Mouse (Mus musculus) Patski (cell line): ENCODE data around the gene Prim1. TPM values are rescaled to one million over a fixed set of nuclear protein-coding genes. Genes with fewer than 3 reads are reported as not detected.
A peak's percentile ranks its signal among the peaks of the same experiment; 100 is the strongest.
"Not testable (repeated sequence)": the region's sequence is repeated elsewhere in the genome, so short reads cannot be mapped to it uniquely, and the experiment has no call there.

Experiments used
- ATAC-seq: fragments of 100-300 bp; one replicate; pipeline ENCODE4 v1.8.0; 2021
- CTCF ChIA-PET: fragments of 350-600 bp; sonication (Branson Sonifier 250); formaldehyde crosslinking; loops from one replicate; lab custom pipeline; 2022; ENCODE audit warnings: inconsistent platforms; lab: Charles Lee
- POLR2A ChIA-PET: fragments of 350-600 bp; sonication (Branson Sonifier 250); formaldehyde crosslinking; loops from one replicate; lab custom pipeline; 2022; ENCODE audit warnings: antibody characterized with exemption, inconsistent platforms; lab: Charles Lee
- DNase-seq: peaks from one replicate; pipeline ENCODE4 v3.0.0-alpha.2; 2011; ENCODE audit warnings: low read depth, low spot score
- H3K27me3 ChIP-seq: fragments of 371-371 bp; one replicate; pipeline ENCODE4 v1.5.1; 2021
- CTCF ChIP-seq: fragments of 100-300 bp; IDR thresholded peaks from one replicate; pipeline ENCODE4 v1.5.1; 2021
- in situ Hi-C: fragments of 300-500 bp; cut with MboI; formaldehyde crosslinking; loops from 3 replicates; pipeline ENCODE4 v1.11.1; 2018; ENCODE audit warnings: low pct_unique_long_range_greater_than_20kb, mixed read lengths
- polyA plus RNA-seq: library from polyadenylated mRNA; unstranded; gene quantifications from one replicate; pipeline ENCODE4 v1.2.3, GENCODE M21; 2021

The Prim1 gene
- polyA plus RNA-seq, 1 experiment from 2014 or later: 28.4 TPM

DNA sequence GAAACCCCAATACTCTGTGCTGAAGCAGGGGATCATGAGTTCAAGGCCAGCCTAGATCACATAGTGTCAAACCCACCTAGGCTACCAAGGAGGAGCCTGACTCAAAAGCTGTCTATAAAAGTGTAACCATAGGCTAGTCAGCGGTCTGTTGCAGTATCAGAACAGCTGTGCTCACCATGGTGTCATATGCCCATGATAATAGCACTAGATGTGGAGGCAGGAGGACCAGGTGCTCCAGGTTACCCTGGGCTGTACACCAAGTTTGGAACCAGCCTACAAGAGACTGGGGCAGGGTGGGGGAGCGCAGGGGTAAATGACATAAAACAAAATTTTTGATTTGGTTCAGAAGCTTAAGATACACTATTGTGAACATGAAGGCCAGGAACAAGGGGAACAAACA is 34.8 kb downstream of the Prim1 start:
- DNase-seq (no peak), ATAC-seq (no peak)
- TF ChIP-seq CTCF: no peak
- no peaks in the 10 kb centered on the region for H3K27me3 ChIP-seq
- in situ Hi-C loops: loop anchor here (25.0 kb wide), 1 partner anchor 762 kb away; the partner anchor contains the start of gene Mbd6
- CTCF ChIA-PET: no interaction called here
- POLR2A ChIA-PET: interaction anchor here (1.2 to 1.4 kb wide), 3 partner anchors 11 to 15 kb away, joined by 3 to 4 read pairs (median 3); partner anchors contain the start of gene Naca

- H3K27me3 ChIP-seq: no peaks in the 10 kb centered on the region
- POLR2A ChIA-PET: interaction anchor here (0.6 to 1.4 kb wide), 3 partner anchors 11 to 289 kb away, joined by 3 to 4 read pairs (median 4); no protein-coding TSS in a partner anchor
- TF ChIP-seq CTCF: no peak
- in situ Hi-C loops: no loop called here
- no peak for ATAC-seq
- DNase-seq: no peak
- CTCF ChIA-PET: no interaction called here
These were observed 35.4 kb downstream of the Prim1 start for GRCm38 (mm10) chr10:128050355-128050754.

DNA sequence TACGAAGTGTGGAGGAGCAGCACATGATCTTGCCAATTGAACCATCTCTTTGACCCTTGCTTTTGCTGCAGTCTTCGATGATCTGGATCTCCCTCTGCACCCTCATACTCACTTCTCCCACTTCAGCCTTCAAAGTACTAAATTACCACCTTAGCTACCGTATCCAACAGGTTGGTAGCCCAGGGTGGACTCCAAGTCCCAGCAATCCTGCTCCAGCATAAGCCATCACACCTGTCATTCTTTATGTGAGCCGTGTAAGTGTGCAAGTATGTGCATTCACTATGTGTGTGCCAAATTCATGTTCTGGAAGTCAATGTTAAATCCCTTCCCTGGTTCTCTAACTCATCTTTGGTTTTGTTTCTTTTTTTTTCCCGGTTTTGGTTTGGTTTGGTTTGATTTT is 36.6 kb downstream of the Prim1 start:
- ATAC-seq: no peak
- DNase-seq: no peak
- ChIA-PET POLR2A (interaction anchor here (1.1 to 2.1 kb wide), 2 partner anchors 16 to 44 kb away, joined by 5 to 10 read pairs; partner anchors contain the start of gene Naca), CTCF (interaction anchor here (1.9 kb wide), 1 partner anchor 12 kb away, joined by 7 read pairs; no protein-coding TSS in a partner anchor)
- TF ChIP-seq CTCF: no peak
- in situ Hi-C loops: no loop called here
- no peaks in the 10 kb centered on the region for H3K27me3 ChIP-seq

DNA sequence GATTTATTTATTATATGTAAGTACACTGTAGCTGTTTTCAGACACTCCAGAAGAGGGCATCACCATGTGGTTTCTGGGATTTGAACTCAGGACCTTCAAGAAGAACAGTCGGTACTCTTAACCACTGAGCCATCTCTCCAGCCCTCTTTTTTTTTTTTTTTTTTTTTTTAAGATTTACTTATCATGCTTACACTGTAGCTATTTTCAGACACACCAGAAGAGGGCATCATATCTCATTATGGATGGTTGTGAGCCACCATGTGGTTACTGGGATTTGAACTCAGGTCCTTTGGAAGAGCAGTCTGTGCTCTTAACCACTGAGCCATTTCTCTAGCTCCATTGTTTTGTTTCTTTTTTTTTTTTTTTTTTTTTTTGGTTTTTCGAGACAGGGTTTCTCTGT is 37.2 kb downstream of the Prim1 start:
- ChIA-PET POLR2A (interaction anchor here (0.7 to 2.1 kb wide), 3 partner anchors 12 to 44 kb away, joined by 5 to 11 read pairs (median 10); partner anchors contain the start of gene Naca), CTCF (interaction anchor here (1.9 to 3.5 kb wide), 2 partner anchors 8 to 13 kb away, joined by 7 to 16 read pairs; no protein-coding TSS in a partner anchor)
- DNase-seq, ATAC-seq, H3K27me3 ChIP-seq, in situ Hi-C loops: not testable (repeated sequence)

DNA sequence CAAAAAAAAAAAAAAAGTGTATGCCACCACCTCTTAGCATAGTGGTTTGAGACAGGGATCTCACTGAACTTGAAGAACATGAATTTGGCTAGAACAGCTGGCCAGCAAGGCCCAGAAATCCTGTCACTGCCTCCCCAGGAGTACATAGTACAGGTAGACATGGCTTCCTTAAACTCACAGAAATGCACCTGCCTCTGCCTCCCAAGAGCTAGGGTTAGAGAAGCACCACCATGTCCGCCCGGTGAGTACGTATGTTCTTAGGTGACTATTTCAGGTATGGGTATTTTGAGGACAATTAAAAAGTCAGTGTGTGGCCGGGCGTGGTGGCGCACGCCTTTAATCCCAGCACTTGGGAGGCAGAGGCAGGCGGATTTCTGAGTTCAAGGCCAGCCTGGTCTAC is 38.0 kb downstream of the Prim1 start:
- H3K27me3 ChIP-seq: no peaks in the 10 kb centered on the region
- CTCF ChIA-PET: interaction anchor here (1.9 to 3.5 kb wide), 2 partner anchors 9 to 14 kb away, joined by 7 to 16 read pairs; no protein-coding TSS in a partner anchor
- ATAC-seq: no peak
- TF ChIP-seq CTCF: no peak
- in situ Hi-C loops: no loop called here
- DNase-seq: no peak
- POLR2A ChIA-PET: interaction anchor here (0.6 to 2.1 kb wide), 3 partner anchors 10 to 27 kb away, joined by 4 to 10 read pairs (median 6); partner anchors contain the start of gene Naca

- POLR2A ChIA-PET: interaction anchor here (1.0 kb wide), 2 partner anchors 13 to 136 kb away, joined by 3 to 4 read pairs; partner anchors contain the start of gene Gls2
- H3K27me3 ChIP-seq: no peaks in the 10 kb centered on the region
- in situ Hi-C loops: no loop called here
- CTCF ChIA-PET: interaction anchor here (1.2 to 1.7 kb wide), 2 partner anchors 12 to 27 kb away, joined by 5 to 6 read pairs; no protein-coding TSS in a partner anchor
- TF ChIP-seq CTCF: no peak
- DNase-seq: no peak
- ATAC-seq: no peak
These were observed 43.2 kb downstream of the Prim1 start for GRCm38 (mm10) chr10:128058184-128058583.

DNA sequence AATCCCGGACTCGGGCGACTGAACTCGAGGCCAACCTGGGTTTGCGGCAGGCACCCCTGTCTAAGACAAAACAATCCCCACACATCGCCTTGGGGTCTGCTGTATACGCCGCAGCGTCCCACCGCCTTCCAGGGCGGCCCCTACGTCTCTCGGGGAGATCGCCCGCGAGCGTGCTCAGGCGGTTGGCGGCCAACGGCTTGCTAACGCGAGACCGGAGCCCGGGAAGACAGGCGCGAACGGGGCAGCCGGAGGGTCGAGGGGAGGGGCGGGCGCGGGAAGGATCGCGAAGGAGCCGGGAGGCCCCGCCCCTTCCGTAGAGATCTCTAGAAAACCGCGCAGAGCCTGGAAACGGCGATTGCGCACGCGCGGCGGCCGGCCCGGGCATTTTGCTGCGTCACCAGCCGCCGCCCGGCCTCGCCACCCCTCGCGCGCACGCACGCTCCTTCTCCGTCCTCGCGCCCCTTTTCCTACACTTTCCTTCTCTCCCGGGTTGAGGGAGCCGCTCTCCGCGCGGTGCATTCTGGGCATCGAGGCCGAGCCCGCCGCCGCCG is 43.7 kb downstream of the Prim1 start, which contains the start of gene Ptges3:
Gene Ptges3 (plus strand): TSS at position 354 of the 551 bp plus-strand sequence.
- POLR2A ChIA-PET: no interaction called here
- in situ Hi-C loops: no loop called here
- peak; percentile 92 for ATAC-seq
- H3K27me3 ChIP-seq: no peaks in the 10 kb centered on the region
- DNase-seq: no peak
- CTCF ChIA-PET: no interaction called here
- no peak for TF ChIP-seq CTCF

GRCm38 (mm10) chr10:128059207-128059981 is 44.4 kb downstream of the Prim1 start:
- CTCF ChIA-PET: no interaction called here
- POLR2A ChIA-PET: no interaction called here
- DNase-seq (no peak), ATAC-seq (peak; percentile 50)
- in situ Hi-C loops: no loop called here
- TF ChIP-seq CTCF: no peak
- no peaks in the 10 kb centered on the region for H3K27me3 ChIP-seq

- in situ Hi-C loops: no loop called here
- CTCF ChIA-PET: no interaction called here
- no peak for TF ChIP-seq CTCF
- H3K27me3 ChIP-seq: no peaks in the 10 kb centered on the region
- POLR2A ChIA-PET: interaction anchor here (0.6 kb wide), 1 partner anchor 22 kb away, joined by 3 read pairs; the partner anchor contains the start of gene Atp5b
- ATAC-seq (no peak), DNase-seq (no peak)
These were observed 46.1 kb downstream of the Prim1 start for GRCm38 (mm10) chr10:128061109-128061508.

DNA sequence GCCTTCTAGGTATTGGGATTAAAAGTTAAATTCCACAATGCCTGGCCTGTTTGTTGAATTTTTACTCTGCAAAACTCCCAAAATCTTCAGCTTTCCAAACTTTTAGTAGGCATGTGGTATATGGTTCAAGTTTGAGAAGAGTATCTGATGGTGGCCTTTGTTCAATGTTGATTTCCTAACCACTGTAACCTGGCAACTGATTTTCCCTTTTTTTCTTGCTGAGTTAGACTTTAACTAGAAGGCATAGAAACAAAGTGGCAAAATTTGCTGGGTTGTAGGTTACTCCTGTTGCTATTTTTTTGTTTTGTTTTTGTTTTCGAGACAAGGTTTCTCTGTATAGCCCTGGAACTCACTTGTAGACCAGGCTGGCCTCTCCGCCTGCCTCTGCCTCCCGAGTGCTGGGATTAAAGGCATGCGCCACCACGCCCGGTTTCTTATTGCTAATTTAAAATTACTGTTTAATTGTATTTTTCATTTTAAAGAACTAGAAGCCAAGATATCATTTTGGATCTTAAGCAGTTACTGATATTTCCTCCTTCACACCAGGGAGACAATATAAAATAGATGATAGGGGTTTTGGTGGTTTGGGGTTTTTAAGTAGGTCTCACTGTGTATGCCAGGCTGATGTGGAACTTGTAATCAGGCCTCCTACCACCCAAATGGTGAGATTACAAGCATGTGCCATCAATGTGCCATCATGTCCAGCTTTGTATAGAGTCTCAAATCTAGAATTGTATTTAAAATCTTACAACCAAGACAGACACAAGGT is 47.4 kb downstream of the Prim1 start:
- no peak for ATAC-seq

More for the DNA sequence above, 47.4 kb downstream of the Prim1 start:
- ChIA-PET POLR2A (no interaction called here), CTCF (no interaction called here)
- H3K27me3 ChIP-seq: no peaks in the 10 kb centered on the region
- no peak for DNase-seq
- in situ Hi-C loops: no loop called here
- TF ChIP-seq CTCF: no peak
